Mouse (Mus musculus): ENCODE data around the gene Dnmt3b. TPM values are rescaled to one million over a fixed set of nuclear protein-coding genes. Genes with fewer than 3 reads are reported as not detected.

Gene Dnmt3b
- polyA plus RNA-seq, 1 experiment from 2014 or later: 15.0 TPM

DNA sequence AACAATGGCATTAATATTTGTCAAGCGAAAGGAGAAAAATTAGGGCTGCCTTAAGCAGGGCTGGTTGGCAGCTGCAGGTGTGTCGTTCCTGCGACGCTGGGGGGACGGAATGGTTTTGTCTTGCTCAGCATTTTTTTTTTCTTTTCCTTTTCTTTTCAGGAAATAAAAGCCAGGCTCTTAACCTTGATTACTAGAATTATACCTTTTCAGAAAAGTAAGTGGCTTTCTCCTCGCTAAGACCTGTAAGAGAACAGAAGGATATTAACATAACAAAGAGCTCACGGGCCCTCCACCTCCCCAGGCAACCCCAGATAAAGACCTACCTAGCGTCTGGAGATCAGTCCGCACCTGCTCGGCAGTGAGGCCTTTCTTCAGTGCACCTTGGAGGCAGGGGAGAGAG, 26.8 kb upstream of the Dnmt3b start:
- Histone ChIP-seq H3K9ac (replicated peaks; ENCODE audit: low read length) (no peak overlapping the region), H3K27me3 (ENCODE audit: control insufficient read depth, insufficient read depth, low read length) (no peaks in the 10 kb centered on the region), H3K36me3 (replicated peaks; ENCODE audit: control insufficient read depth, insufficient read depth, low read depth, low read length) (peaks cover 11% of the 10 kb centered on the region), H3K4me2 (ENCODE audit: low read depth, low read length) (no peak overlapping the region), H3K4me3 (ENCODE audit: low read depth, low read length) (no peak overlapping the region), H3K4me1 (ENCODE audit: control insufficient read depth, insufficient read depth, low read length) (no peaks in the 10 kb centered on the region), H3K27ac (replicated peaks; ENCODE audit: low read depth, low read length) (no peak overlapping the region), H3K9me3 (replicated peaks; ENCODE audit: control insufficient read depth, low read length) (no peaks in the 10 kb centered on the region)
- 63% methylated on average over 10 of the region's 10 CpGs for WGBS
- ATAC-seq (replicated peaks; ENCODE audit: insufficient number of reproducible peaks, low FRiP score, low TSS enrichment, low read depth): no peak
- no peak for DNase-seq (ENCODE audit: low spot score)

DNA sequence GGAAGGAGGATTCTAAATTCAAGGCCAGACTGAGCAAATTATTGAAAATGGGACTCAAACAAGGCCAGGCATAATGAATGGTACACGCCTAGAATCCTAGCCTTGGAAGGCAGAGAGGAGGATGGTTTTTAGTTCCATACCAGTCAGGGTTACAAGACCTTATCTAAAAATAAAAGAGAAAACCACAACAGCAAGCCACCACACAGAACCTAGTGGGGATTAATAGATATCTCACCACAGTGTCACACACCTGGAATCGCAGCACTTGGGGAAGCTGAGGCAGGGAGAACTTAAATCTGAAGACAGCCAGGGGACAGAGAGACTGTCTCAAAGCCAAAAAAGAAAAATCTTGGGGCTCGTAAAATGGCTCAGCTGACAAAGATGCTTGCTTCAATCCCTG, 18.3 kb upstream of the Dnmt3b start:
- Histone ChIP-seq H3K9me3 (replicated peaks; ENCODE audit: control insufficient read depth, low read length) (no peaks in the 10 kb centered on the region), H3K4me2 (ENCODE audit: low read depth, low read length) (no peak overlapping the region), H3K9ac (replicated peaks; ENCODE audit: low read length) (no peak overlapping the region), H3K4me1 (ENCODE audit: control insufficient read depth, insufficient read depth, low read length) (no peaks in the 10 kb centered on the region), H3K27ac (replicated peaks; ENCODE audit: low read depth, low read length) (no peak overlapping the region), H3K4me3 (ENCODE audit: low read depth, low read length) (no peak overlapping the region), H3K27me3 (ENCODE audit: control insufficient read depth, insufficient read depth, low read length) (no peaks in the 10 kb centered on the region), H3K36me3 (replicated peaks; ENCODE audit: control insufficient read depth, insufficient read depth, low read depth, low read length) (peaks cover 2% of the 10 kb centered on the region; the same call in 1 of the 2 replicates)
- DNase-seq (ENCODE audit: low spot score) (no peak), ATAC-seq (replicated peaks; ENCODE audit: insufficient number of reproducible peaks, low FRiP score, low TSS enrichment, low read depth) (no peak)
- 91% methylated on average over 3 of the region's 3 CpGs for WGBS

DNA sequence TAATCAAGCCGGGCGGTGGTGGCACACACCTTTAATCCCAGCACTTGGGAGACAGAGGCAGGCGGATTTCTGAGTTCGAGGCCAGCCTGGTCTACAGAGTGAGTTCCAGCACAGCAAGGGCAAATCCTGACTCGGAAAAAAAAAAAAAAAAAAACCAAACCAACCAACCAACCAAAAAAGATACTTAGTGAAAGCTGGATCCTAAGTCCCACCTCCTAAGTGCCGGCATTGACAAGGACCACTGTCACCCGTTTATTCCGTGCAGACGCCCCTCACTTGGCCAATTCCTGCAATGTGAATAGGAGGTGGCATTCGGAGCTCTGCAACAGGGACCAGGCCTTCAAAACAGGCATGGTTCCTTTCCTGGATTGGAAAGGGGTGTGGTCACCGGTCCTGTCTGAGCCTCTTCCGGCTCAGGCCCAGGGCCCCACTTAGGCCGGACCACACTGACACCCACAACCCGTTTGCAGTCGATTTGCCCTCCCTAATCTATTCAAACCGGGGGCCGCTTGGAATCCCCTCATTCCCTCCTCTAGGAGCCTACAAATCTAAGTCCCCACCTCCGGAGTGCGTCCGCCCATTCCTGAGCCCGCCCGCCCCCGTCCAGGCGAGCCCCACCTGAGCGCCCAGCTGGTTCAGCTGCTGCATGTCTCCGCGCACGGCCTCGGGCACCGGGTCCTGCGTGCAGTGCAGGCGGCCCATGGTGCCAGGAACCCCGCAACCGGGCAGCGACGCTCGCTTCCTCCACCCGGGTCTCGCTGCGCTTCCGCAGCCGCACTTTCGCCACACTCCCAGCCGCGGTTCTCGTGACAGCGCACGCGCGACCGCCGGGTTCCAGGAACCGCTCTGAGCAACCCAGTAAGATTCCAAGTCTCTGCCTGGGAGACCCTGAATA, 17.0 kb upstream of the Dnmt3b start, which contains the start of gene Commd7:
Gene Commd7, minus strand, starts transcription at position 806 of the 895 bp plus-strand sequence.
- Histone ChIP-seq H3K36me3 (replicated peaks; ENCODE audit: control insufficient read depth, insufficient read depth, low read depth, low read length) (no peaks in the 10 kb centered on the region; the same call in 1 of the 2 replicates), H3K27ac (replicated peaks; ENCODE audit: low read depth, low read length) (peak within 1 kb of the TSS; percentile 67; the same call in 1 of the 2 replicates), H3K27me3 (ENCODE audit: control insufficient read depth, insufficient read depth, low read length) (no peaks in the 10 kb centered on the region), H3K9me3 (replicated peaks; ENCODE audit: control insufficient read depth, low read length) (no peaks in the 10 kb centered on the region), H3K9ac (replicated peaks; ENCODE audit: low read length) (peak within 1 kb of the TSS; percentile 96), H3K4me1 (ENCODE audit: control insufficient read depth, insufficient read depth, low read length) (no peaks in the 10 kb centered on the region), H3K4me3 (ENCODE audit: low read depth, low read length) (peak within 1 kb of the TSS; percentile 81), H3K4me2 (ENCODE audit: low read depth, low read length) (peak within 1 kb of the TSS; percentile 71)
- ATAC-seq (replicated peaks; ENCODE audit: insufficient number of reproducible peaks, low FRiP score, low TSS enrichment, low read depth) (peak; percentile 77), DNase-seq (ENCODE audit: low spot score) (peak; percentile 88)
- WGBS: 5% methylated on average over 52 of the region's 53 CpGs

DNA sequence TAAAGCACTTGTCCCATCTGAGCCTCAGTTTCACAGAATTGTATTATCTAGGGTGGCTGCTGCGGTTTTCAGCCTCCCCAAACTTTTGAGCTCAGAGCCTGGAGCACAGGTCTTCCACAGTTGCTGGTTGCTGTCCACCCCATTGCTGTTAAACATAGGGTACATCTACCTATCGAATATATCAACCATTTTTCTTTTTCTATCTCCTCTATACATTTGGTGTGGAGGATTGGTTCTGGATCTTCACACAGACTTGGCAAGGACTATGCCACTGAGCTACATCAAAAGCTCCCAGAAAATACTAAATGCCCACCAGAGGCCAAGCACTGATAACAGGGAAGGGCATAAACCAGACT, 16.4 kb upstream of the Dnmt3b start:
- no peak for DNase-seq (ENCODE audit: low spot score)
- no peak for ATAC-seq (replicated peaks; ENCODE audit: insufficient number of reproducible peaks, low FRiP score, low TSS enrichment, low read depth)
- H3K36me3 ChIP-seq (replicated peaks; ENCODE audit: control insufficient read depth, insufficient read depth, low read depth, low read length): no peaks in the 10 kb centered on the region; the same call in 1 of the 2 replicates
- peak overlapping the region; percentile 81 for H3K4me3 ChIP-seq (ENCODE audit: low read depth, low read length)
- no peaks in the 10 kb centered on the region for H3K4me1 ChIP-seq (ENCODE audit: control insufficient read depth, insufficient read depth, low read length)
- no peaks in the 10 kb centered on the region for H3K27me3 ChIP-seq (ENCODE audit: control insufficient read depth, insufficient read depth, low read length)
- H3K4me2 ChIP-seq (ENCODE audit: low read depth, low read length): peak overlapping the region; percentile 71
- 50% methylated on average over 2 of the region's 2 CpGs for WGBS
- peak overlapping the region; percentile 96 for H3K9ac ChIP-seq (replicated peaks; ENCODE audit: low read length)
- no peak overlapping the region for H3K27ac ChIP-seq (replicated peaks; ENCODE audit: low read depth, low read length)
- H3K9me3 ChIP-seq (replicated peaks; ENCODE audit: control insufficient read depth, low read length): no peaks in the 10 kb centered on the region

DNA sequence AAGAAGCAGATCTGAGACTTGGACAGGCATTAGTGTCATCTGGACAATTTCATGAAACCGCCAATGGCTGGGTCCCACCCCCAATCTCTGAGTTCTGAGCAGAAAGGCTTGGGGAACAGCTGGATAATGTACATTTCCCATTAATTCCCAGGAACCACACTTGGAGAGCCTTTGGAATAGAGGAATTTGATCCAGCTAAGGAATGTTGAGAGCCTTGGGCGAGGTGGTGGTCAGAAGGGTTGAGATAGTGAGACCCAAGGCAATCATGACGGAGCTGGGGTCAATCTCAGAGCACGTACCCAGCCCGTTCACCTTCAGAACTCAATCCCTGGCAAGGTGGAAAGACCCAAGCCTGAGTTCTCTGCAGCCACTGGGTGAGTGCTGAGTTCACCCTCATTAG, 16.0 kb upstream of the Dnmt3b start:
- 86% methylated on average over 5 of the region's 5 CpGs for WGBS
- Histone ChIP-seq H3K4me3 (ENCODE audit: low read depth, low read length) (no peak overlapping the region), H3K9me3 (replicated peaks; ENCODE audit: control insufficient read depth, low read length) (no peaks in the 10 kb centered on the region), H3K4me1 (ENCODE audit: control insufficient read depth, insufficient read depth, low read length) (no peaks in the 10 kb centered on the region), H3K9ac (replicated peaks; ENCODE audit: low read length) (no peak overlapping the region), H3K27me3 (ENCODE audit: control insufficient read depth, insufficient read depth, low read length) (no peaks in the 10 kb centered on the region), H3K36me3 (replicated peaks; ENCODE audit: control insufficient read depth, insufficient read depth, low read depth, low read length) (no peaks in the 10 kb centered on the region; the same call in 1 of the 2 replicates), H3K4me2 (ENCODE audit: low read depth, low read length) (no peak overlapping the region), H3K27ac (replicated peaks; ENCODE audit: low read depth, low read length) (no peak overlapping the region)
- DNase-seq (ENCODE audit: low spot score) (no peak), ATAC-seq (replicated peaks; ENCODE audit: insufficient number of reproducible peaks, low FRiP score, low TSS enrichment, low read depth) (no peak; the same call in 1 of the 2 replicates)

DNA sequence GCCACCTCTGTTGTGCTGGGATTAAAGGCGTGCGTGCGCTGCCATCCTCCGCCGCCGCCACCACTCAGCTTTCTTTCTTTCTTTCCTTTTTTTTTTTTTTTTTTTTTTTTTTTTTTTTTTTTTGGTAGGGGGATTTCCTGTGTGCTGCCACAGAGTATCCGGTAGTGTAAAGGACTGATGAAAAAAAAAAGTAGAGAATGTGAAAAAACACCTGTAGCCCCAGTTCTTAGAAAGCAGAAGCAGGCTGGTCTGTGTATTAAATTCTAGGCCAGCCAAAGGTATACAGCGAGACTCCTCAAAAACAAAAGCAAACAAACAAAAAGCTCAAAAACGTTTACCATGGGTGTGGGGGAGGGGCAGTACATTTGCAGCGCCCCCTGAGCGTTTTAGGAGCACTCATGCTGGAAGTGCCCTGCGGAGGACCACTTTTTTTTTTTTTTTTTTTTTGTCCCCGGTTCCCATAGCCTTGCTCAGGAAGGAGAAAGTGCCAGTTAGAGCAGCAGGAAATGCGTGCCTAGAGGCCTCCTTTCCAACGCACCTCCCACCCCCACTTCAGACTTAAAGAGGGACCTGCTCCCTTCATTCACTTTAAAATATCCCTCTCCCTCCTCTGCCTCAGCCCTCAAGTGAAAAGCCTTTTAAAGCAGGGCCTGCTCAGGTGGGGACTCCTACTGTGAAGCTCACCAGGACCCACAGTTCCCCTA, 10.1 kb upstream of the Dnmt3b start:
- ATAC-seq (replicated peaks; ENCODE audit: insufficient number of reproducible peaks, low FRiP score, low TSS enrichment, low read depth) (no peak), DNase-seq (ENCODE audit: low spot score) (peak; percentile 7)
- Histone ChIP-seq H3K36me3 (replicated peaks; ENCODE audit: control insufficient read depth, insufficient read depth, low read depth, low read length) (no peaks in the 10 kb centered on the region), H3K27ac (replicated peaks; ENCODE audit: low read depth, low read length) (no peak overlapping the region), H3K9me3 (replicated peaks; ENCODE audit: control insufficient read depth, low read length) (no peaks in the 10 kb centered on the region), H3K27me3 (ENCODE audit: control insufficient read depth, insufficient read depth, low read length) (no peaks in the 10 kb centered on the region), H3K4me2 (ENCODE audit: low read depth, low read length) (no peak overlapping the region), H3K9ac (replicated peaks; ENCODE audit: low read length) (no peak overlapping the region), H3K4me3 (ENCODE audit: low read depth, low read length) (no peak overlapping the region), H3K4me1 (ENCODE audit: control insufficient read depth, insufficient read depth, low read length) (no peaks in the 10 kb centered on the region)
- WGBS: 17% methylated on average over 14 of the region's 15 CpGs

DNA sequence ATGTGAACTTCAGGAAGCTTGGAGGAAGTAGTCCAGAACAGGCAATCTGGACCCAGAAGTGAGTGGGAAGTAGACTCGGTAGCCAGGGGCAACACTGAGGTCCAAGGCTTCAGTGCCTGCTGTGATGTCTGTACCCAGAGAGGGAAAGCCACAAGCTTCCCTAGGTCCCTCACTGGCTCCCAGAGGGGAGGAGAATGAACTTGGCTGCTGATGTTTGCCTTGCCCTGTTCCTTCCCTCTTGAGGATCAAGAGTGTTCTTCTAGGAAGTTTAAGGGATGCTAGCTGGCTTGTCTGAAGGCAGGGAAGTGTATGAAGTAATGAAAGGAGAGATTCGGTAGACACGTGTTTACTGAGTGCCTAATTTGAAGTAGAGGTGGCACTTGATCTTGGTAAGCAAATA, 6.8 kb upstream of the Dnmt3b start:
- Histone ChIP-seq H3K4me1 (ENCODE audit: control insufficient read depth, insufficient read depth, low read length) (no peaks in the 10 kb centered on the region), H3K36me3 (replicated peaks; ENCODE audit: control insufficient read depth, insufficient read depth, low read depth, low read length) (no peaks in the 10 kb centered on the region), H3K4me3 (ENCODE audit: low read depth, low read length) (no peak overlapping the region), H3K4me2 (ENCODE audit: low read depth, low read length) (no peak overlapping the region), H3K27me3 (ENCODE audit: control insufficient read depth, insufficient read depth, low read length) (no peaks in the 10 kb centered on the region), H3K27ac (replicated peaks; ENCODE audit: low read depth, low read length) (no peak overlapping the region), H3K9me3 (replicated peaks; ENCODE audit: control insufficient read depth, low read length) (no peaks in the 10 kb centered on the region), H3K9ac (replicated peaks; ENCODE audit: low read length) (no peak overlapping the region)
- 21% methylated on average over 3 of the region's 3 CpGs for WGBS
- DNase-seq (ENCODE audit: low spot score): no peak
- ATAC-seq (replicated peaks; ENCODE audit: insufficient number of reproducible peaks, low FRiP score, low TSS enrichment, low read depth): no peak

DNA sequence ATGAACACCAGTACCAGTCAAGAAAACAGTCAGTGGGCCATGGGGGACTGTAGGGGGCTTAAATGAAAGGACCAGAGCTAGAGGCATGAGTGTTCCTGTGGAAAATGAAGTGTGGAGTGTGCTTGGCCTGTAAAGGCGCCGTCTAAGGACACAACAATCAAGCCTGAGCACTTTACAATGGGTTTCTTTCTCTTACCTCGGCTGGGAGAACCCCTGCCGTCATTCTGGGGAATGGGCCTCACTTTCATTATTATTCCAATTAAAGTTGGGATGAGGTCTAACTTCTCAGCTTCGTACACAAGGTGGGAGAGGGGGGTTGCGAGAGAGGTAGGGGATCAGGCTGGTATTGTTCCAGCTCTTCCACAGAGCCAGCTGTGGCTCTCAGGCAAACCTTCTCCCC, 6.3 kb upstream of the Dnmt3b start:
- Histone ChIP-seq H3K4me1 (ENCODE audit: control insufficient read depth, insufficient read depth, low read length) (no peaks in the 10 kb centered on the region), H3K27ac (replicated peaks; ENCODE audit: low read depth, low read length) (no peak overlapping the region), H3K4me3 (ENCODE audit: low read depth, low read length) (no peak overlapping the region), H3K9me3 (replicated peaks; ENCODE audit: control insufficient read depth, low read length) (no peaks in the 10 kb centered on the region), H3K27me3 (ENCODE audit: control insufficient read depth, insufficient read depth, low read length) (no peaks in the 10 kb centered on the region), H3K4me2 (ENCODE audit: low read depth, low read length) (no peak overlapping the region), H3K9ac (replicated peaks; ENCODE audit: low read length) (no peak overlapping the region), H3K36me3 (replicated peaks; ENCODE audit: control insufficient read depth, insufficient read depth, low read depth, low read length) (no peaks in the 10 kb centered on the region)
- DNase-seq (ENCODE audit: low spot score) (no peak), ATAC-seq (replicated peaks; ENCODE audit: insufficient number of reproducible peaks, low FRiP score, low TSS enrichment, low read depth) (no peak)
- 31% methylated on average over 6 of the region's 6 CpGs for WGBS

Measured in embryonic facial prominence, embryonic 11.5 days (tissue).